Mouse (Mus musculus): ENCODE data around the gene Prdm10.

Gene Prdm10

DNA sequence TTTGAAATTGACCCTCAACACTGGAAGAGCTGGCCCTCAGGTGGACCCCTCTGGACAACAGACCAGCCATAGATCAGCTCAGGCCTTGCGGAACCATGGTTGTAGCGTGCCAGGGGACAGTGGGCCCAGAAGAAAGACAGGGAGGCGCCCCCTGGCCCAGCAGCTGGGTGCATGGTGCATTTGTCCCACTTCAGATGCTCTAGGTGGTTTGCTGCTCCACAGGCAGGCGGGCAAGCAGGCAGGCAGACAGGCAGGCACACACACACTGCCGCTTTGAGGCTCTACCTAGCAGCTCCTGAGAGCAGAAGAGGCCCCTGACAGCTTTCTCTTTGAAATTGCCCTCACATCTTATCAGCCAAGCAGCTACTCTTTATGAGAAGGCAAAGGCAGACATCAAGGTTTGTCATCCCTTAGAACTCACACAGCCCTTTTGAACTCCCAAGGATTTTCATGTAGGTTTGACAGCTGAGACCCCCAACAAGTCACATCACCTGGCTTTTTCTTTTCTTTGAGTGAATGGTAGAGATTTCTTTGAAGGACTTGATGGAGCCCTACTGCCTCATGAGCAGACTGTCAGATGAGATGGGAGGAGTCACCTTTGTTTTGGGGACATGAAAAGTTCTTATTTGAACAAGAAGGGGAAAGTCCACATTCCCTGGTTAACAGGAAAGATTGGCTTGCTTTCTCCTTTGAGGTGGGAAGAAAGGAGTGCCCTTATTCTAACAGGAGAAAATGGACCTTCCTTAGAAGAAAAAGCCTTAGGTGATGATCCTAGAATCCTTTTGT is 21.4 kb downstream of the Prdm10 start:
- no peak for DNase-seq (ENCODE audit: extremely low spot score)

DNA sequence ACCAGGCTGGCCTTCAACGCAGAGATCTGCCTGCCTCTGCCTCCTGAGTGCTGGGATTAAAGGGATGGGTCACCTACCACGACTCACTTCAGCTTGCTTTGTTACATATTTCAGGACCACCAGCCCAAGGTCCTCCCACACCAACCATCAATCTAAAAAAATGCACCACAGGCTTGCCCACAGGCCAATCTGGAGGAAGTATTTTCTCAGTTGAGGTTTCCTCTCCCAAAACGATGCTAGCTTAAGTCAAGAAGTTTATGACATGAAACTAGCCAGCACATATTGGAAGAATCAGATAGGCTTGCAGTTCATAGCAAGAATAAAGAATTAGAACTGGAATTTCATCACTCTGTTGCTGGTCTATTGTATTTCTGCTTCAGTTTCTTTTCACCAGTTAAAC is 24.0 kb downstream of the Prdm10 start:
- no peak for DNase-seq (ENCODE audit: extremely low spot score)

DNA sequence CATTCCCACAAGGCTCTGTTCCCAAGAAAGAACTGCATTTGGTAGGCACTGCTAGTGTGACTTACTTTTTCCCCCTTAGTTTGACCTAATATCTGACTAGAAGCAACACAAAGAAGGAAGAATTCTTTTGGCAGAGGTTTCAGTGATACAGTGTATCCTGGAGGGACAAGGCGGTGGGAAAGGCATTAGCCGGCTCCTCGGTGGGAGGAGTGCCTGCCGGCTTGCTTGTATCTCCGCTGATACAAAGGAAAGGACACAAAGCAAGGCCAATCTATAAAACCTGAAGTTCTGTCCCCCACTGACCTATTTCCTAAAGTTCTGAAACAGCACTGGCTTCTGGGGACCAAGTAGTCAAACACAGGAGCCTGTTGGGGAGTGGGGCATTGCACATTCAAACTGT is 24.8 kb downstream of the Prdm10 start:
- no peak for DNase-seq (ENCODE audit: extremely low spot score)

DNA sequence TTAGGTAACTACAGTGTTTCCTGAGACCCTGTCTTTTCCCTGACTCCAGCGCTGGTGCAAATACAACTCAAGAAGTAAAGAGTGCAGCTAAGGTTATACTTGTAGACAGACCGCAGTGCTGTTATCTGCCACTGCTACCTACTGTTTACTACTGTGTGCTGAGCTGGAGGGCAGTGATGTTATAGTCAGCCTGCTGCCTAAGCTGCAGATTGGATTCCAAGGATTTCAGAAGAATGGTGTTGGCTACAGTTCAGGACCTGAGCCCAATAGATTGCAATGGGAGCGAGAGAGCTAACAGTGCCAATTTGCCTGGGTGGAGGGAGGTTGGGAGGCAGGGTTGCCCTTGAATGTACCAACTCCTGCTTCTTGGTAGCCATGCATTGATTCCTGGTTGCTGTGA is 25.5 kb downstream of the Prdm10 start:
- DNase-seq (ENCODE audit: extremely low spot score) = no peak

DNA sequence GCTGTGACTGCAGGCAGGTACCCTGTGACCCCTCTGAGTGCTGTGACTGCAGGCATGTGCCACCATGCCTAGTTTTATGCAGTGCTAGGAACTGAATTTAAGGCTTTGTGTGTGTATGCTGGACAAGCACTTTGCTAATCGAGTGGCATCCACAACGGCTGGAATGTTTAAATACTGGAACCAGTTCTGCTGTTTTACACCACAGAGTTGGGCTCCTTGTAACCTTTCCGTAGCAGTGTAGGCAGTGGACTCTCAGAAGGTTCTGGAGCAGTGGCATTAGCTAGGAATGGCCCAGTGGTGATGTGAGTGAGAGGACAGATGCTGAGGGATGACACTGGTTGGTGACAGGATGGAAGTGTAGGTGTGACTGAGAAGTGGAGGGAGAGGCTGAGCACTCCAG is 26.9 kb downstream of the Prdm10 start:
- DNase-seq (ENCODE audit: extremely low spot score) = no peak

DNA sequence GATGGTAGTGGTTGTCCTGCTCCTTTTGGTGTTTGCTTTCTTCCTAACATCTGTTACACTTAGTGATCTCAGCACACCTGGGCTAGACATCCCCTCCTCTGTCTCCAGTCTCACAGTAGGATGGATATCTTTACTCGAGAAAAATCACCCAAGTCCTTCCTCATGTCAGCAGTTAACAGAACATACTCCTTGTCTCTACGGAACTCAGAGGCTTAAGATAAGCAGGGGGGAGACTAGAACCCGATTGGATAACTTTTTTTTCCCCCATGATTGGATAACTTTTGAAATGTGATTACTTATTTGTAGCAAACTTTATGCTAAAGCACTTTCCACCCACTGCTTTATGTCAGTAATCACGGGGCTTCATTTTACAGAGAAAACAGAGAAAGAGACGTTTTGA is 28.7 kb downstream of the Prdm10 start:
- no peak for DNase-seq (ENCODE audit: extremely low spot score)

DNA sequence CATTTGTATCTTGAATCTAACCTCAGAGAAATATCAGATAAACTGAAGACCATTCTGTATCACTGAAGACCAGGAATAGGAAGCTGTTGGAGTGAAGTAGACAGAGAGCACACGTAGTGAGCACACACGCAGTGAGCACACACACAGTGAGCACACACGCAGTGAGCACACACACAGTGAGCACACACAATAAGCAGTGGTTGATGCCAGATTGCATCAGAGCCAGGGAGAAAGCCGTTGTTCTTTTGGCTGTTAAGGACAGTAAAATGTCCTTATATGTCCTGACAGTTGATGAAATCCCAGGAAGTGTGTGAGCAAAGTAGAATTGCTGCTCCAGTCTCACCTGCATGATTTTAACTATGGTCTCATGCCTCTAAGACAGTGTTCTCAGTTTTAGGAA is 30.3 kb downstream of the Prdm10 start:
- no peak for DNase-seq (ENCODE audit: extremely low spot score)

DNA sequence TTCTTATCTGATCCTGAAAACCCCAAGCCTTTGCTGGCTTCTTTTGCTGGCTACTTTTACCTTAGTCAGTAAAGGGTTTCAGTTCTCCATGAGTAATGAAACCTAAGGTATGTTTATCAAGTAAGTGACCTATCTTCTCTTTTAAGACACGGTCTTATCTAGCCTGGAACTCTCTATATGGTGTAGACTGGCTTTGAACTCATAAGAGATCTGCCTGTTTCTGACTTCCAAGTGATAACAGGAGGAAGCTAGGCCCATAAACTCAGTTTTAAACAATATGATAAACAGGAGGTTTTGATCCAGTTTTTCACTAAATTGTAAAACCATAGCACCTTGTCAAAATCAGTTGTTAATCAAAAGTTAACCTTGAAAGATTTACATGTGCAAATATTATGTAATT is 33.5 kb downstream of the Prdm10 start:
- DNase-seq (ENCODE audit: extremely low spot score) = no peak

DNA sequence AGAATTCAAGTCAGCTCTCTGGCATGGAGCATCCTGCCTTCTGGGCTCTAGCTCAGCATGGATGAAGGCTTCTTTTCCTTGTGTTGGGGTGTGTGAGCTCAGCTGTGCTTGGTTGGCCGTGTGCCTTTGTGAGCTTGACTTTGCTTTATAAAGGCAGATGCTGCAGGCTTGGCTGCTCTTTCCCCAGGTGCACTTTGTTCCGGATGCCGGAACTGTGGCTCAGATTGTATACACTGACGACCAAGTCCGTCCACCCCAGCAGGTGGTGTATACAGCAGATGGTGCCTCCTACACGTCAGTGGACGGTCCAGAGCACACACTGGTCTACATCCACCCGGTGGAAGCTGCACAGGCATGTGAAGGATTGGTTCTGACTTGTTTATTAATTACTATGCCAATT is 35.6 kb downstream of the Prdm10 start:
- no peak for DNase-seq (ENCODE audit: extremely low spot score)

DNA sequence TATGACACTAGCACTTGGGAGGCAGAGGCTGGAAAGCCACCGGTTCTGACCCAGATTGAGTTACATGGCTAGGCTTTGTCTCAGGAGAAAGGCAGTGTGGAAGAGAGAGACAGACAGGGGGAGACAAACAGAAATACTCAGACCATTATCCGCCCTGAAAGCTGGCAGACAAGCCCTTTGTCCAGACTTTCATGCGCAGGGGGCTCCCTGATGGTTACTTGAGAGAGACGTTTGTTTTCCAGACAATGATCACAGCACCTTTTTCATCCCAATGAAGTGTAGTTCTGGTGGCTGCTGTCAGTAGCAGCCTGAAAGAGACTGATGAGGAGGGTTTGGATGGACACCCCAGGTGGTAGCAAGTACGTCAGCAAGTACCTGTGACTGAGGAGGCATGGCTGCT is 38.6 kb downstream of the Prdm10 start:
- no peak for DNase-seq (ENCODE audit: extremely low spot score)

DNA sequence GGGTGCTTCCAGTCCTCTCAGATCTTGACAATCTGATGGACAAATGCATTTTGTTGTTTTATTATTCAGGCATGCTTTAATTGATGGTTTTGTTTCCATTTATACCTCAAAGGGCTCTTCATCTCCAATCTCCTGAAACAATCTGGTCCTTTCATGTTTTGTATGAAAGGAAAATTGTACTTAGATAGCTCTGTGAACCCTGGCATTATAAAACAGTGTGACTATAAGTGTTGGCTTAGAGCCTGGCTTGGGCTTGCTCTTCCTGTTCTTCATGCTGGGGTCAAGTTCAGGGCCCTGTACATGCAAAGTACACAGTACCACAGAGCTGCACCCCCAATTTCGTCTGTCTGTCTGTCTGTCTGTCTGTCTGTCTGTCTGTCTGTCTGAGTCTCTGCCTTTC is 40.4 kb downstream of the Prdm10 start:
- DNase-seq (ENCODE audit: extremely low spot score) = no peak

DNA sequence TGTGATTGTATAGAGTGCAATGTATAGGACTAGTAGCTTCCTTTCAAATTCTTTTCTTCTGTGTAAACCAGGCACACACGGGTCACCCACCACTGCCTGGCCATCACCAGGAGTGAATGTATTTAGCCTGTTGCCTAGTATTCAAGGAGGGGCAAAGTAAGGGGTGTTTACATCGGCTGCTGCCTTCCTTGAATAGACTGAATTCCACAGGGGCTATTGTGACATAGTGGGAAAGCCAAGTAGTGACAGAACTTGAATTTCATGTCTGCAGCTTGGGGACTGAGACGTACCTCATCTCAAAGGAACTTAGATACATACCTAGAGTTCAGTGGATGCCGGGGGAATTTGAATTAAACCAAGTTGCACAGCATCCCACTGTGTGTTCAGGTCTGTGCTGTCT is 41.2 kb downstream of the Prdm10 start:
- DNase-seq (ENCODE audit: extremely low spot score) = no peak

DNA sequence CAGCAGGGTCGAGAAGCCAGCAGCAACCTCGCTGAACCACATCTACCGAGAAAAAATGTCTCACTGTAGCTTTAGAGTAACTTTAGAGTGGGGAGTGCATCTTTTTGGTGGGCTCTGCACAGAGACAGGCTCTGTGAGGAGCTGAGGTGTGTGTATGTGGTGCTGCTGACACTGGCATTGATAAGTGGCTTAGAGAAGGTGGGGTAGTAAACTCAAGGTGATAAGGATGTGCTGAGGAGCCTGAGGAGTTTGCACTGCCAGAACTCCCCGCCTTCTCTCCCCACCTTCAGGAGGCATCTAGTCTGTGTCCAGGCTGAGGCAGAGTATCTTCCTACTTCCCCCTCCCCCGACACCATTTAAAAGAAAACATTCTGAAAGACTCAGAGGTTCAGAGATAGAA is 41.8 kb downstream of the Prdm10 start:
- DNase-seq (ENCODE audit: extremely low spot score) = no peak

DNA sequence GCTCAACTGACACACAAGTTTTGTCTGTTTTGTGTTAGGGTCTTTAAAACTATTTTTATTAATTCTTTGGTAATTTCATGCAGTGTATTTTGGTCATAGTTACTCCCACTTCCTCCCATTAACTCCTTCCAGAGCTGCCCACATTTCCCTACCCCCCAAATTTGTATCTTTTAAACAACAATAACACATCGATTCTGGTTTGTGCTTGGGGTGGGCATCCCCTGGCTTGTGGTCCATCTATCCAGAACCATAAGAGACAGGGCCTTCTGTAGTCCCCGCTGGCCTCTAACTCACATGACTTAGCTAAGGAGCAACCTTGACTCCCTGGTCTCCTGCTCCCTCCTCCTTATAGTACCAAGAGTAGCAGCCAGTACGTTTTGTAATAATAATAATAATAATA is 50.5 kb downstream of the Prdm10 start:
- no peak for DNase-seq (ENCODE audit: extremely low spot score)

DNA sequence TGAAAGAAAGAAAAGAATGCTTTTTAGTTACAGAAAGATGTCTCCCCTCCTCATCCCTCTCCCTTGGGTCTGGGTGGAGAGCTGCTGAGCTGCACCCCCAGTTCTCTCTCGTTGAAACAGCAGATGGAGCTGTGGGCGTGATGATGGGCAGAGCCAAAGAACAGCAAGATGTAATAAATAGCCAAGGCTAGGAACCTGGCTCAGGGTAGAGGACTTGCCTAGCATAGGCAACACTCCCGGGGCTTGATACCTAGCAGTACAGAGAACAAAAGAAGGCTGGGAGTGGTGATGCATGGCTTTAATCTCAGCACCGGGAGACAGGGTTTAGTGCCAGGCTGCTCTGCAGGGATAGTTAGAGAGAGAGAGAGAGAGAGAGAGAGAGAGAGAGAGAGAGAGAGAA is 50.9 kb downstream of the Prdm10 start:
- no peak for DNase-seq (ENCODE audit: extremely low spot score)

DNA sequence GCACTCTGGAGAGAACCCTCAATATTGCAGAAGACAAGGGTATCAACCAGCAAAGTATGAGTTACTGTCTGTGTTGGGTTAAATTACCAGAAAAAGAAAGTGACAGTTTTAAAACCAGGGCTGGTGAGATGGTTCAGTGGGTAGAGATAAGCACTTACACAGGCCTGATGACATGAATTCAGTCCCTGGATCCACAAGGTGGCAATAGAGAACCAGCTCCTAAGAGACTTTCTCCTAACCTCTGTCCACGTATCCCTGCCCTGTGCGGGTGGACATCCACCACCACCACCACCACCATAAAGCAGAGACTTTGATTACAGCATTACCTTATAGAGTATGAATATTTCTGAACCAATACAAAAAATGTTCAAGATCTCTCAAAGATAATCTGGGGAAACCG is 51.6 kb downstream of the Prdm10 start:
- DNase-seq (ENCODE audit: extremely low spot score) = peak; percentile 21

DNA sequence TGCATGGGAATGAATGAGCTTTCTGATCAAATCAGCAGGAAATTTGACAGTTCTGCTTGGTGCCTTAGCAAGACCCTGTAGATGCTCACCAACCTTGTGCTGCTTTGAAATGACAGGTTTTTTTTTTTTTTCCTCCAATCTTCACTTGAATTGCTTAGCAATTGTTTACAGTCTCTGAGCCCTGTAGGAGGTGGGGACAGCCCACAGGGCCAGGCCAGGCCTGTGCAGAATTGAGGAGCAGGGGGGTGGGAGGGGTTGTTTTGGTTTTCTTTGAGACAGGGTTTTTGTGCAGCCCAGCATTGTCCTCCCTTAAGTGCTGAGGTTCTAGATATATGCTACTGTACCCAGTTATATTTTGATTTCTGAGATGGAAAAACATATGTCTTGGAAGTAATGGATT is 52.5 kb downstream of the Prdm10 start:
- no peak for DNase-seq (ENCODE audit: extremely low spot score)

DNA sequence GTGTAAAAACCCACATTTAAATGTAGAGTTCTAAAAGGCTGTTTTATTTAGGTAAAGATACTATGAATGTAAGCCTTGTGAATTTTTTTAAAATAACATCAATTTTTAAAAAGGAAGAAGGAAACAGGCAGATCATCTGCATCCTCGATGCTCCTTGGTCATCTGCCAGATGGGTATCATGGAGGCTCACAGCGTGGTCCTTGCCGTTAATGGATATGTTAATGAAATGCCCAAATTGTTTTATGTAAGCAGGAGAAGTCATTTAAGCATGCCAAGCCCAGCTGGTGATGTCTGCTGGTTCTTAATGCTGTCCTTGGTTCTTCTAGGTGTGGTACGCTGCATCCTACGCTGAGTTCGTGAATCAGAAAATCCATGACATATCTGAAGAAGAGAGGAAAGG is 54.7 kb downstream of the Prdm10 start:
- no peak for DNase-seq (ENCODE audit: extremely low spot score)

DNA sequence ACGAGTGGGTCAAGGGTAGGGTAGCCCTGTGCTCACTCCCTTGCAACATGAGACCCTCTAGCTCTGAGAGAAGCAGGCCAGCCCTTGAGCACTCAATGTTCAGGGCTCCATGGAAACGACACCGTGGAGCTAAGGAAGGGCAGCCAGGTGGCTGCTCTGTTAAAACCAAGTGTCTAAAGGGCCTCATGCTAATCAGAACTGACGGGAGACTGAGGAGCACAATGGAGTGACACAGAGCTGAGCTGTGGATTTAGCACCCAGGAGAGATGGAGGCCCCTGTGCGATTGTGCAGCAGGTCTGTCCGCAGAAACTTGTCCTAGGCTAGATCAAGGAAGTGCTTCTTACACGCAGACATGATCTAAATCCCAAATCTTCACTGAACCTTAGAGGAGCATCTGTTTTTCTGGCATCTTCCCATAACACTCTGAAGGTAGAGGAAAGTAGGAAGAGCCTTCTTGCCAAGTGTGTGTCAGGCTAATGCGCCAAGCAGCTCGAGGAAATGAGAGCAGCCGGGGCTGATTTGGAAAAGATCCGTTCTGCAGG is 64.0 kb downstream of the Prdm10 start:
- DNase-seq (ENCODE audit: extremely low spot score) = no peak

DNA sequence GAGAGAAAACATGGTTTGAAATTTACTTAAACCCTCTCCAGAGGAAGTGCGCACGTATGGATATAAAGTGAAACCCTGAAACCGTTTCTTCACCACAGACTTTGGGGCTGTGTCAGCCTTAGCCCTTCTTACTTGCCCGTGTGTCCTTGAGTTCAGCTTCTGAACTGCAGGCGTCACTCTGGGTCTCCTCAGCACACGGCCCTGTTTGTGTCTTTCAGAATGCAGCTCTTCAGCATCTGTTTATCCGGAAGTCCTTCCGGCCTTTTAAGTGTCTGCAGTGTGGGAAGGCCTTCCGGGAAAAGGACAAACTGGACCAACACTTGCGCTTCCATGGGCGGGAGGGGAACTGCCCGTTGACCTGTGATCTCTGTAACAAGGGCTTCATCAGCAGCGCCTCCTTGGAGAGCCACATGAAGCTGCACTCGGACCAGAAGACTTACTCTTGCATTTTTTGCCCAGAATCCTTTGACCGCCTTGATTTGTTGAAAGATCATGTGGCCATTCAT is 66.3 kb downstream of the Prdm10 start:
- no peak for DNase-seq (ENCODE audit: extremely low spot score)

DNA sequence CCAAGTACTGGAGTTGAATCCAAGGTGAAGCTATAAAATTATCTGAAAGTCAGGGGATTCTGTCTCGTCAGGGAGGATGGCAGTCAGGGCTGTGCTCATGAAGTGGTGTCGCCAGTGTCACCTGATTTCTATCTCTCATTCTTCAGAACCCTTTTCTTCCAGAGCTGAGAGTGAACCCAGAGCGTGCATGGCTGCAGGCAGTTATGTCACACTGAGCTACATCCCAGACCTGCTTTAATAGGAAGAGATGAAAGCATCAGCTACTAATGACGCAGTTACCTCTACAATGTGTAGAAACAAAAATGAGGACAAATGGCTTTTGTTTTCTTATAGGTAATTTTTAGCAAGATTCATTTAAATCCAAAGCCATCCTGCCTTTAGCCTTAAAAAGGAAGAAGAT is 68.1 kb downstream of the Prdm10 start:
- DNase-seq (ENCODE audit: extremely low spot score) = no peak

DNA sequence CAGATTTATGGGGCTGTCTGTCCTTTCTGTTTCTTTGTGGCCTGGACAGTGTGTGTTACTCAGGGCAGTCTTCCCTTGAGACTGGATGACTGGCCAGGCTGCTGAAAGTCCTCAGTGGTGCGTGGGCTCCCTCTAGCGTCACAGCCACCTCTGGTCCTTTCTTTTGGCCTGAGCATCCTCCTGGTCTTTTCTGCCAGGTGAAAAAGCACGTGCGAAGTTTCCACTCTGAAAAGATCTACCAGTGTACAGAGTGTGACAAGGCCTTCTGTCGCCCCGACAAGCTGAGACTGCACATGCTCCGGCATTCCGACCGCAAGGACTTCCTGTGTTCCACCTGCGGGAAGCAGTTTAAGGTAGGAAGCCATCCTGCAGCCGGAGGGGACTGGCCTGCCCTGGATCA is 68.6 kb downstream of the Prdm10 start:
- DNase-seq (ENCODE audit: extremely low spot score) = peak; percentile 60

DNA sequence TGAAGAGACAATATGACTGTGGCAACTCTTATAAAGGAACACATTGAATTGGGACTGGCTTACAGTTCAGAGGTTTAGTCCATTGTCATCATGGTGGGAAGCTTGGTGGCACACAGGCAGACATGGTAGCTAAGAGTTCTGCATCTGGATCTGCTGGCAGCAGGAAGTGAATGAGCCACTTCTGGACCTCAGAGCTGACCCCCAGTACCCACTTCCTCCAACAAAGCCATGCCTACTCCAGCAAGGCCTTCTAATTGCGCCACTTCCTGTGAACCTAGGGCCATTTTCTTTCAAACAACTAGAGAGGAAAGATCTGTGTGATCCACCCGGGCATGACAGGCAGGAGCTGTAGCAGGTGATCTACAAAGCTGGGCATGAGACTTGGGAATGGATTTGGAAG is 72.4 kb downstream of the Prdm10 start:
- no peak for DNase-seq (ENCODE audit: extremely low spot score)

DNA sequence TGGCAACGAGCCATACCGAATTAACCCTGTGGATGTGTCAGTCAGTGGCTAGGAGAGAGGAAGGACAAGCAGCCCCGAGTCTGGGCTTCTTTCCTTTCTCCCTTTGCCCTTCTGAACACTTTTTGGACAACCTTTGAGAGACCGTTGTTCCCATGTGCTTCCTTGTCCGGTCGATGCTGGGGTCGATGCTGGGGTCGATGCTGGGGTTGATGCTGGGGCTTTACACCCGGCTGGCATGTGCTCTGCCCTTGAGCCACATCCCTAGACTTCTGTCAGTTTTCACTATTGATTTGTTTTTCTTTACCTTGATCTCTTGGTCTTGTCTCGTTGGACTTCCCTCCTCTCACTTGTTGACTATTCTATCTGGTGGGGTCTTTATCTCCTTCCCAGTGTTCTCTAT is 73.2 kb downstream of the Prdm10 start:
- no peak for DNase-seq (ENCODE audit: extremely low spot score)
